ENCODE assay signal across 10 mouse cellular contexts in genomic region chr1:51622986-51623385, GRCm38 (mm10).
"Had no signal": no experiment of that assay in that cellular context is flagged by ENCODE, and none has a peak within 500 bp of the region (broad histone marks: within the 10 kb centered on the region; RNA-seq: fewer than 3 reads in every experiment).

No protein-coding gene starts in this region.

- H3K4me2 ChIP-seq: kidney, embryonic 15.5 days; liver, embryonic 11.5 days; liver, embryonic 15.5 days had no signal

- H3K9ac ChIP-seq: kidney, embryonic 15.5 days; liver, embryonic 15.5 days had no signal

- H3K4me3 ChIP-seq: kidney, embryonic 15.5 days; liver, embryonic 15.5 days had no signal

- ATAC-seq: lung, postnatal 0 days had no signal

- H3K36me3 ChIP-seq: kidney, embryonic 15.5 days; liver, embryonic 15.5 days had no signal

- H3K4me1 ChIP-seq: liver, embryonic 15.5 days had no signal

- H3K27me3 ChIP-seq: kidney, embryonic 15.5 days; liver, embryonic 15.5 days had no signal

- DNase-seq: kidney, postnatal 14 days; left cerebral cortex, postnatal 4 days; lung, adult 2 months; lung, postnatal 36 days; right cerebral cortex, postnatal 25 days; thymus, postnatal 36 days had no signal

- H3K27ac ChIP-seq: kidney, embryonic 15.5 days; liver, embryonic 15.5 days had no signal

- H3K9me3 ChIP-seq: kidney, embryonic 15.5 days; liver, embryonic 15.5 days had no signal
